Mouse (Mus musculus) testis, postnatal 14 days (tissue): ENCODE data around the gene Slc39a12.

ENCODE experiments used
- DNase-seq: peaks from one replicate; pipeline ENCODE4 v3.0.0; 2021; ENCODE audit warnings: low spot score

Gene Slc39a12

DNA sequence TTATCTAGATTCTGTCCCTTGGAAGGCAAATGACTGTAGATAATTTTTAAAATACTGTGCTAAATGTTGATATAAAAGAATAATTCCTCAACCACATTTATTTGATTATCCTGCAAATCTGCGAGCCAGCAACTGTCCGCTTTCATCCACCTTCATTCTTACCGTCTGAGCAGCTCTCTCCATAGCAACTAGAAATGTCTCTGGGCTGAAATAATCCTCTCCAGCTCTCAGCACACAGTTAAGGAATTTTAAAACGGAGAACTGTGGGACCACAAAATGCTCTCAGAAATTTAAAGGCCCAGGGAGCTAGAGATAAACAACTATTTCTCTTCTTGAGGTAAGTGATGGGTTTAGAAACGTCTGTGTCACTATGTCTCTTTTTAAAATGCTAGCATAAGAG, at the start of gene Slc39a12:
Slc39a12 (plus strand) TSS at position 155 of the 400 bp plus-strand sequence.
- no peak for DNase-seq

DNA sequence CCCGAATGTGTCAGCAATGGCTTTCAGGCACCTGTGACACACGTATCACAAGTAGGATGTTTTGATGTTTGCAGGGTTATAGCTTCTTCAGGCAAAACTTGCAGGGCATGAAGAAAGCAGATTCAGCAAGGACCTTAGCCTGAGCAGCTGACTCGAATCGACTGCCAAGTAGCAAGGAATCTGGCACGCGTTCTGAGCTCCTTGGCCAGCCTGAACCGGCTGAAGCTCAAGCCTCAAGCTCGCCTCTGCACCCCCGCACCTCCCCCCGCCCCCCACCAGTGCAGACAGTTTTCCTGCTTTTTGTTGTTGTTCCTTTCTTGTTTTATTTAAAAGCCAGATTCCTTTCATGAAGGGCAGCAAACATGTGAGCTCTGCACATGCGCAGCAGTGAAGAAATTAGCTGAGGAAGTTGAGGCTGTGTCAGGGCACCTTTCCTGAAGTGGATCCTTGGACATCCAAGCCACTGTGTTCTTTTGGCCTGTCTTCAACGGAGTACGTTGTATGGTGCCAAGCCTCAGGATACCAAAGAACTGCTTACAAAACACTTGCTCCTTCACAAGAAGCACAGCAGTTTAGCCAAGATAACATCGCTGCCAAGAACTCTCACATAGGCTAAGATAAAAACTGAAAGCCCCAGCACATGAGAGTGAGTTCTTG, 46.3 kb upstream of the Slc39a12 start:
- peak; percentile 63 for DNase-seq

GRCm38 (mm10) chr2:14342309-14342839, 45.7 kb upstream of the Slc39a12 start:
- DNase-seq: peak; percentile 17

GRCm38 (mm10) chr2:14388856-14389255, 740 bp downstream of the Slc39a12 start:
- DNase-seq: no peak

DNA sequence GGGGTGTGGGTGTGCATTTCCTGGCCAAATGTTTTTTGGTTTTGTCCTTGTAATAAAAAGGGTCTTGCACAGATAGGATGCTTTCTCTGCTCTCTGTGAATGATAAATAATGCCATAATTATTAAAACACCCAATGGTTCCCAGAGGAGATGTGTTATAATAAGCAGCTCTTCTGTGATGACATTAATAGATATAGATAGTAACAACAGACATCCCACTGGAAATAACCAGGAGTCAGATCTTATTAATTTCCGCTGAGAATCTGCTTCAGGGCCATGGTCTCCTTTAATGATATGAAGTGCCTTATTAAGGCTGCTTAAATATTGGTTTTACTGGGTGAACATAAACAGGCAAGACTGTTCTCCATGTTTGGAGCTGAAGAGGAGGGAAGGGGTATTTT, 2.8 kb downstream of the Slc39a12 start:
- DNase-seq: no peak

DNA sequence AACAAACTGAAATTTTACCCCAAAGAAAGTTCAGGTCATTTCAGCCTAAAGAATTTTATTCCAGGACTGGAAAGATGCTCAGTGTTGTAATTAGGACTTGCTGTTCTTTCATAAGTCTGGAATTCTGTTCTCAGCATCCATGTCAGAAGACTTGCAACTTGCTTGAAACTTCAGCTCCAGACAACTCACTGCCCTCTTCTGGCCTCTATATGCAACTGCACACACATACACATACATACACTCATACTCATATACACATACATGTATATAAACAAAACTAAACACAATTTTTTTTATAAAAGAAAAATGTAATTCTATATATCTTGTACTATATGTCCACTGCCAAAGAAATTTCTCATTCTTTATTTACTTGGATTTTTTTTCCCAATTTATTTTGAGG, 14.9 kb downstream of the Slc39a12 start:
- DNase-seq: no peak

- no peak for DNase-seq
Observed at GRCm38 (mm10) chr2:14428987-14429386, 40.9 kb downstream of the Slc39a12 start.

DNA sequence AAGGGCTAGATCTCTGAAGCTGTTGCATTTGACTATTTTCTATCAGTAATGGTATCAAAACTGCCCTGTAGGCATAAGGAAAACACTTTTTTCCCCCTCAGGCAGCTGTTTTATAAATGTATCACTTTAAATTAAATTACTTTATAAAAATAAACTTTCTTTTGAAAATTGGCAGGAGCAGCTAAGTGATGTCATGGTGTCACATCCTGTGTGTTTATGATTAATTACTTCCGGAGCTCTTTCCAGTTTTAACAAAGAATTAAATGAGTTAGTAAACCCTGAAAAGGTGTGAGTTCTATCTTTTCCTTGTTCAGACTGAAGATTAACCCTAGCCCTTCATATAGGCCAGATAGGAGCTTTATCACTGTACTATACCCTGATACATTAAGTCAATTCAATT, 59.2 kb downstream of the Slc39a12 start:
- DNase-seq: no peak

GRCm38 (mm10) chr2:14450866-14451265, 62.8 kb downstream of the Slc39a12 start:
- DNase-seq: no peak

DNA sequence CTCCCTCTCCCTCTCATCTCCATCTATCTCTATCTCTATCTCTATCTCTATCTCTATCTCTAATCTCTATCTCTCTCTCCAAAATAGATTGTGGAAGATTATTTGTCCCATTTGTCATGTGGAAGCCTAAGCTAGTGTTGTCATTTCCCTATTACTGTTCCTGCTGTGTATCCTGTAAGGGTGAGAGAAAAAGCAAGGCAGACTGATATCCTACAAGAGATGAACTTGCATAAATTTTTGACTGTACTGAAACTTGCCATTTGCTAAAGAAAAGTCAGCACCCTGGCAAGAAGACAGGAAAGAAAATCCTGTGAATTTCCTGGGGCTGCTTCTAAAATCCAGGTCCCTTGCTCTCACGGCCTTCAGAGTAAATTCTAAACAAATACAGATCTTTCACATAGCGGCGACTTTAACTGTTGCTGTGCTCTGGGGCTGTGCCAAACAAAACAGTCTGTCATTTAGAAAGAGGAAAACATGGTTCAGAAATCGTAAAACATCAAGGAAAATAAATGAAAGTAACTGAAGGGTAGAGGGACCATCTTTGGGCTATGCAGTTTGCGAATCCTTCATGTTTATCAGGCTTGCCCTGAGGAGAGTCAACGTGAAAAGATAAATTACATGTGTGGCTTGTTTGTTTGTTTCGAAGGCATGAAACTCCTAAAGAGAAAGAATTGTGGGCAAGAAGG, 67.0 kb downstream of the Slc39a12 start:
- no peak for DNase-seq

GRCm38 (mm10) chr2:14464438-14464837, 76.3 kb downstream of the Slc39a12 start:
- no peak for DNase-seq

DNA sequence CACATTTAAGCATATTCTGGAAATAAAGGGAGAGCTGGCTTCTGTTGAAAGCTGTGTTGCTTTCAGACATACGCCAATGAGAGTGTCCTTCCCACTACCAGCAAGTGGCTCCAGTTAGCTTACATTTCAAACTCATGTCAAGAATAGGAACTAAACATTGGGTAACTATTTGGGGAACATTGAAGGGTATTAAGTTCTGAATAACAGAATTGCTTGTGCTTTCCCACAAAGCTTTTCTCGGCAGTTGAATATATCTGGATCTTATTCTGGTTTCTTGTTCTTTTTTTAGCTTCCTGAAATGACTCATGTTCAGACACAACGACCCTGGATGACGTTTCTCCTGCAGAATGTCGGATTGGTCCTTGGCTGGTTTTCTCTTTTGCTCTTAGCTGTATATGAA, 106.0 kb downstream of the Slc39a12 start:
- no peak for DNase-seq

DNA sequence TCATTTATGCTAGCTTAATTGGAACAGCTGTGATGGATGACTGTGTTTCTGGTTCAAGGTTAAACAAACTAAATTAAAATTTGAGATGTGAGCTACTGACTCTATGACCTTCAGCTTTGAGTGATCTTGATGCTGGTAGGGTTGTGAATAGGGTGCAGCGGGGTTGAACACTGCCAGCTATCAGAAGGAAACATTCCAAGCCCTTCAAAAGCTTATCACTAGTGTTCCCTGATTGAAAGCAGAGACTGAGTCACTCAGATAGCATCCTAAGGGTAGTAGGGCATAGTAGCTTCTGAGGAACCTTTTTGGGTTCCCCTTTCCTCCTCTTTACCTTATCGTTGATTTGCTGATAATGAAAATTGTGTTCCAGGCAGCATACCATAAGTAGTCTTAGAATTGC, 108.0 kb downstream of the Slc39a12 start:
- DNase-seq: no peak

DNA sequence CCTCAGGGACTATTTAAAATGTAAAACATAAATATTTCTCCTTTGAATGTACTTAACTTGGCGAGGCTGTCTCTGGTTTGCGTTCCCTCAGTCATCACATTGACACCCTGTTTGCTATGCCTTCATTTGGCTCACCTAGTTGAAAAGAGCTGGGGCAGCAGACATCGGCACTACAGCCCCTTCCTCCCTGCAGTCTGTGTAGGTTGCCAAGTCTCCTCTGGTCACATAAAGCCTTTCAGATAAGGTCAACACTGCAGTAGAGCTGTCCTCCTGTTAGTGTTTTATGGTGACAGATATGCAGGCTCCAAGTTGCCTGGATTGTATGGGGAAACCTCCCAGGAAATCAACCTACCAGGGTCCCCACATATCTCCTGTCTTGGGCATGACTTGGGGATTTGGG, 114.4 kb downstream of the Slc39a12 start:
- DNase-seq: no peak

- DNase-seq: no peak
Observed at GRCm38 (mm10) chr2:14518237-14518636, 130.1 kb downstream of the Slc39a12 start.

DNA sequence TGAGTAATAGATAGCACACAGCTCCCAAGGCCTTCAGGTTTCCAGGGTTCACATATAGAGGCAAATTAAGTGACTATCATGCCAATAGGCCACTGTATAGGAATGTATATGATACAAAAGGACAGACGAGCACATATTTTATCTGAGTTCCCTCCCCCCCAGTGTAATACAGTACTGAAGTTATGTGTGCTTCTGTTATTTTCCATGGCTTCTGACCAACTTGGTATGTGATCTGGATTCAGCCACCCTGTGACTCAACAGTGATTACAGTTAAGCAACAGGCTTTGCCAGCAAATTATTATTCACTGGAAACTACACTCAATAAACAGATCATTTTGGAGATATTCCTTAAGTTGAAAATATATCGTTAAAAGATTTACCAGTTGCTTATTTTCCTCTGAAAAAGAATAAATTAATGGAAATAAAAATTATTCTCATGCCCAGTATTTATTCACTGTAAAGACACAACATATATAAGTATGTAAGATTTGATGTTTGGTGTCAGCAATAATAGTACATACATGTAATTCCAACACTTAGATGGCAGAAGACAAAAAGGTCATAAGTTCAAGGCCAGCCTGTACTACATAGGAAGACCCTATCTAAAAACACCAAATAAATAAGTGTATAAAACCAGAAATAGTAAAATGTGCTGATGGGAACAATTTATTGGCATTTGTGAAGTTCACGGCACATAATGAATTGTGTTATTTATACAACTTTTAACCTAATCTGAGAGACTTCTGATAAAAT, 146.4 kb downstream of the Slc39a12 start:
- DNase-seq: no peak

GRCm38 (mm10) chr2:14535246-14535671, 147.1 kb downstream of the Slc39a12 start:
- no peak for DNase-seq

DNA sequence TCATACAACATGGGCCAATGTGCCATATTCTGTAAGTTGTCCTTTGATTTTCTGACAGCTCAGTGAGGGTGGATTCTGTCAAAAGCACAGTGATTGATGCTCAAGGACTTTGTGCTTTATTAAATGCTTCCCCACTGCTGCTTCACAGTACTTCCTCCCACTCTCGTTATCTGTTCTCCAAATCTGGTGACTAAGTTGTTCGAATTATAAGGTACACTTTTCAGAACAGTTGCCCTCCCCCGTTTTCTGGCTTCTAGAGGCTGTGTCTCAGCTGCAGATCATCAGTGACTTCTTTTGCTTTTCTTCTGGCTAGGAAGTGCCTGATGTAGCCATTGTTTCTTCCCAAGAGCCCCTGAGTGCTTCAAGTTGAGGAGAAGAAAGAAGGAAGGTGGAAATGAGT, 149.7 kb downstream of the Slc39a12 start:
- no peak for DNase-seq

DNA sequence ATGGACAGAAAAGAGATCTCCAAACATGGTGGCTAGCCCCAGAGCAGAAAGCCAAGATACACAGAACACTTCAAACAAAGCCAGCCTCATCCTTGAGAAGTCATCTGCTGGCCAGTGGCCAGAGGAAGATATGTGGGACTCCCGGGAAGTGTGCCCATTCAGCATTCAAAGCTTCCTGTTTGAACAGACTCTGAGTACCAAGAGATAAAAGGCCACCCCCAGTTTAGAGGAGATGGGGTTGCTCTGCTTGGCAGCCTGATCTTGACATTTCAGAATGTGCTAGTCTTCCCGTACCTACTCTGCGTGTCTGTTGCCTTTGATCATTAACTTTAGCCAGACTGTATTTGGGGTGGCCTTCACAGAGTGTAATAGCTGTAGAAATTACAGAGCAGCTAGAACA, 155.2 kb downstream of the Slc39a12 start:
- peak; percentile 61 for DNase-seq

- DNase-seq: no peak
Observed at GRCm38 (mm10) chr2:14543773-14544172, 155.7 kb downstream of the Slc39a12 start.
